Mouse (Mus musculus): ENCODE data around the gene Hrasls5.

GRCm38 (mm10) chr19:7585279-7585678 lies 27.1 kb upstream of the Hrasls5 start:
- no peak for TF ChIP-seq CHD2 (IDR thresholded peaks at IDR 0.05; ENCODE audit: low read length)
- TF ChIP-seq KAT2A (IDR thresholded peaks at IDR 0.05; ENCODE audit: insufficient replicate concordance, low read length), result no peak
- no peak for TF ChIP-seq POLR2A (IDR thresholded peaks at IDR 0.05; ENCODE audit: low read depth, low read length)
- no peak for TF ChIP-seq GABPA (IDR thresholded peaks at IDR 0.05; ENCODE audit: insufficient replicate concordance, low read depth, low read length)
- TF ChIP-seq JUND (conservative IDR thresholded peaks at IDR 0.05; ENCODE audit: low read depth, low read length), result no peak
- no peak for TF ChIP-seq CTCF (conservative IDR thresholded peaks at IDR 0.05 in 1 of 2, IDR thresholded peaks at IDR 0.05 in 1 of 2; ENCODE audit: low read depth in 2 of 2, low read length in 2 of 2)

All from CH12.LX (cell line).